Mouse (Mus musculus) urinary bladder, postnatal 0 days (tissue): ENCODE data around the gene Cherp. TPM values are rescaled to one million over a fixed set of nuclear protein-coding genes. Genes with fewer than 3 reads are reported as not detected.

ENCODE experiments used
- microRNA-seq: library from miRNA; unstranded; fragments of <30 nt; microRNA quantifications from one replicate; pipeline ENCODE4, GENCODE M21; 2016
- polyA plus RNA-seq: library from polyadenylated mRNA; unstranded; fragments of >200 nt; fragmentation: Nextera tagmentation; extraction: Ambion mirVana; gene quantifications from 2 replicates; pipeline ENCODE4 v1.2.1, GENCODE M21; 2015

The Cherp gene
- 23.1 and 30.9 TPM in 2 replicates for polyA plus RNA-seq

DNA sequence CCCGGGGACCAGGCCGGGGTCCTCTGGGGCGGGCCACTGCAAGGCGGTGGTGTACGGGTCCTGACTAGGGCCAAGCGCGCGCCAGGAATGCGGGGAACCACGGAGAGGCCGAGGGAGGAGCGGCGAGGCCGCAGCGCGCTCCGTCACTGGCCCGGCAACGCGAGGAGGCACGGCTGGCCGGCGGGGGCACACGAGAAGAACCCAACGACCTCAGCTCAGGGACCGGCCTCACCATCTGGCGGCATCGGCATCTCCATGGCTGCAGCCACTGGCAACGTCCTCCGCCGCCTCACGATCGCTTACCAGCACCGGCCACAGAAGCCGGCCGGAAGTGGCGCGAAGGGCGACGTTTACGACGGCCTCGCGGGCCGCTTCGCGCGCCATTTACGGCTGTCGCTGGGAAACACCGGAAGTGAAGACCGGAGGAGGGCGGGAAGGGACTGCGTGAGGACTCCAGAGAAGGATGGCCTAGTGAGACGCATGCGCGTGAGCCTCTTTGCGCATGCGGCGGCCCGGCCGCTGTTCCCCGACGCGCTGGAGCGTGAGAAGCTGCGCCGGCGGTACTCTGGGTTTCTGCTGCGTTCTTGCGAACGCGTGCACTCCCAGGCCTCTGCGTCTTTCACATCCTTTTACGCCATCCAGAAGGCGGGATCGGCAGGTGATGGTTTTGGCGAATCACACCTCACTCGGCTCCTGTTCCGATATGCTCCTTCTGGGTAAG lies at the start of gene Cherp:
Gene Cherp, minus strand, starts transcription at position 401 of the 721 bp plus-strand sequence.

GRCm38 (mm10) chr8:72491680-72492621 lies 16.9 kb upstream of the Cherp start, which contains the start of gene Slc35e1:
TSS of gene Slc35e1 (minus strand) at chr8:72492614.

GRCm38 (mm10) chr8:72443338-72443993 lies 31.6 kb downstream of the Cherp start, which contains the start of the genes Calr3 and 1700030K09Rik:
TSS of gene Calr3 (minus strand) at chr8:72443870.
TSS of gene 1700030K09Rik (plus strand) at chr8:72443880.

DNA sequence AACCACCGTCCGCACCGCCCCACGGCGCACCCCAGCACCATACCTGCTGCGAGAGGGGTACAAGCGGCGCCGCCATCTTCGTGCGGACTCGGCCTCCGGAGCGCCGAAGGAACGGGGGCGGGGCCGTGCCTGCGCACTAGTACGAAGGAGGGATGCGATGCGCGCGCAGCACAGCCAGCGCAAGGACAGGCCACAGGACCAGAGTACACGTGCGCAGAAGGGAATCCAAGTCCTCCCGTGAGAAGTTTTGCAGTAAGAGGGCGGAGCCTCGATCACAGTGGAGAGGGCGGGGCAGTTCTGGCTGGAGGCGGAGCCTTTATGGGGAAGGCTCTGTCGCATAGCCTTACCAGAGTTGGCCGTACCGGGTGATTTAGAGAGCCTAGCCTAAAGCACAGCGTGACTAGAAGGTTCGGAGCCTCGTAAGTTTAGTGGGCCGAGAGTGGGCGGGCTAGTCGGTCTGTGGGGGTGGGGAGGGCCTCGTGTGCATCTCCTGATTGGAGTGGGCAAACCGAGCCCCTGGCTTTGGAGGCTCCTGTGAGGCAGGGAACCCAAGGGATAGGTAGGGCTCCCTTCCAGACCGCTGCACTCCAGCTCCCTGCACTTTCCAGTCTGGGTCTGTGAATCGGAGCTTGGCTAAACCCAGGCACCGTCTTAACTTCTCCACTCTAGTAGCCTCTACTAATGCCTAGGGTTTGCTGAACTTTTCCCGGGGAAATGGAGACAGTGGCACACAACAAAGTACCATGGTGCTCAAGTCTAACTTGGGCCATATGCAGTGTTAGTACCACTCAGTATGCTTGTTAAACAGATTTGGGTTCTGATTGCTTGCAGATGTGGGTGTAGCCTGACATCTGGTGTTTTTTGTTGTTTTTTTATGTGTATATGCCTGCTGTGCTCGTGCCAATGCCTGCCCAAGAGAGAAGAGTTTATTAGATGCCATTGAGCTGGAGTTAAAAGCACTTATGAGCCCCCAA lies 53.4 kb downstream of the Cherp start, which contains the start of gene Eps15l1:
Gene Eps15l1, minus strand, starts transcription at position 99 of the 974 bp plus-strand sequence.

Small RNAs within 50 kb of the gene (microRNA-seq; reads per million reads assigned to microRNA genes)
- 1.9 reads per million for gene Mir7068

Other genes starting within 250 kb of the Cherp start
- gene Ap1m1, start 235.2 kb downstream of the Cherp start, polyA plus RNA-seq = 67.9 and 72.6 TPM in 2 replicates
- 7.1 and 7.8 TPM in 2 replicates for gene Gm10282, start 170.0 kb downstream of the Cherp start, polyA plus RNA-seq
- gene Klf2, start 156.2 kb downstream of the Cherp start, polyA plus RNA-seq = 22.9 and 33.7 TPM in 2 replicates
- gene Eps15l1, start 53.8 kb downstream of the Cherp start, polyA plus RNA-seq = 23.0 and 24.0 TPM in 2 replicates
- 0.56 and 0.84 TPM in 2 replicates for gene Calr3, start 31.4 kb downstream of the Cherp start, polyA plus RNA-seq
- 5.2 and 5.7 TPM in 2 replicates for gene 1700030K09Rik, start 31.3 kb downstream of the Cherp start, polyA plus RNA-seq
- 10.9 and 13.0 TPM in 2 replicates for gene Slc35e1, start 17.4 kb upstream of the Cherp start, polyA plus RNA-seq
- gene Med26, start 73.0 kb upstream of the Cherp start, polyA plus RNA-seq = 7.3 and 8.1 TPM in 2 replicates
- gene Smim7, start 95.9 kb upstream of the Cherp start, polyA plus RNA-seq = 93.2 and 99.9 TPM in 2 replicates
- gene Tmem38a, start 96.8 kb upstream of the Cherp start, polyA plus RNA-seq = 71.1 and 74.7 TPM in 2 replicates
- 0.11 and 0.17 TPM in 2 replicates for gene Nwd1, start 171.5 kb upstream of the Cherp start, polyA plus RNA-seq
- 210 and 216 TPM in 2 replicates for gene Sin3b, start 248.1 kb upstream of the Cherp start, polyA plus RNA-seq